Mouse (Mus musculus): ENCODE data around the gene Irak1bp1.
A peak's percentile ranks its signal among the peaks of the same experiment; 100 is the strongest.

The Irak1bp1 gene

GRCm38 (mm10) chr9:82829007-82829689 is at the start of gene Irak1bp1:
Irak1bp1 (plus strand) TSS chr9:82829540.
- DNase-seq: peak in 1 of 2 experiments; percentile 9

- no peak for DNase-seq
These were observed 41.0 kb upstream of the Irak1bp1 start for GRCm38 (mm10) chr9:82788375-82788774.

DNA sequence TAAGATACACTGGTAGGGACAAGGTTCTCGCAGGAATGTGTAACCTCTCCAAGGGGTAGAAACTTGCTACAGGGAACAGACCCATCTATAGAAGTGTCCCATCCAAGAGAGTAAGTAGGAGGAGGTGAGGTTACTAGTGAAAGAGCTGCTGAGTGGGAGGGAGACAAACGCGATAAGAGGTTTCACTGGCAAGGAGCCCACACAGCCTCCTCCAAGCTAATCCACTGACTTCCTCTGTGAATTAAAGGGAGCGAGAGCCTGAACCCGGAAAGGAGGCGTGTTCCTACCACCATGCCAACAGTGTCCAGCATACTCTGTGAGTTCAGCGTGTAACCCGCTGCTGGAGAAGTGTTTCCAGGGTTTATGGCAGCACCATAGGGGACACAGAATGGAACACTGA is 29.0 kb upstream of the Irak1bp1 start:
- DNase-seq: no peak

DNA sequence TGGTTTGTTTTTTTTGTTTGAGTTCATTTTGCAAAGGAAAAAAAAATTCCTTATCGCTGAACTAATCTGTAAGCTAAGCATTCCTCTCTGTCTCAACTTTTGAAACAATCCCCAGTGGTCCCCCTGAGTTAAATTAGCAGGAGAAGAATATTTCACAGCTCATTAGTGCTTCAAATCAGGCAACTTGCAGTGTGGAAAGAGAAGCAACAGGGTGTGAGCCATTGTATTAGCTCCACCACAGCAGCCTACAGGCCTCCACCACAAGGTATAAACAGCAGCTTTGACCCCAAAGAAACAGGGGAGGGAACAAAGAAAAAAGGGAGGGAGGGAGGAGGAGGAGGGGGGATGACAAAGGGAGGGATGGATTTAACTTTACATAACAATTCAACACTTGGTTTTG is 22.2 kb upstream of the Irak1bp1 start:
- no peak for DNase-seq

GRCm38 (mm10) chr9:82807635-82808034 is 21.7 kb upstream of the Irak1bp1 start:
- DNase-seq: no peak

- DNase-seq: no peak
These were observed 17.0 kb upstream of the Irak1bp1 start for GRCm38 (mm10) chr9:82812172-82812963.

- no peak for DNase-seq
These were observed 14.8 kb upstream of the Irak1bp1 start for GRCm38 (mm10) chr9:82814536-82814935.

DNA sequence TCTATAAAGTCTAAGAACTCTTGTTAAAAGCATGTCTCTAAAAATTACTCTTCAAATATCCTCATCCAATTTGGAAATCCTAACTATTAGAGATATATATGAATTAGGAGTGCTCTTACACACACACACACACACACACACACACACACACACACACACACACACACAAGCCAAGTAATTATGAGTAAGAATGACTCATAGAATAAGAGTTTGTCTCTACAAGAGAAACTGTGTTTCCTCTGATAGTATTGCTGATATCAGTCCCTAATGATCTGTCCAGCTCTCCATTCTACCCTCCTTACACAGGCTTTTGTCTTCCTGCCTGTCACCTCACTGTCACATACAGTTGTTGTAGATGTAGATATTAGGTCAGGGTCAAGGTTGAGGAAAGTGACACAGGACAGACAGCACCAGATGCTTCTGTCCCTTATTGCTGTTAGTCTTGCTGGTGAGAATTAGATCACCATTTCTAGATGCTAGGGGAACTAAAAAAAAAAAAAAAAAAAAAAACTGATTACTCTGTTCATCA is 14.0 kb upstream of the Irak1bp1 start:
- no peak for DNase-seq

DNA sequence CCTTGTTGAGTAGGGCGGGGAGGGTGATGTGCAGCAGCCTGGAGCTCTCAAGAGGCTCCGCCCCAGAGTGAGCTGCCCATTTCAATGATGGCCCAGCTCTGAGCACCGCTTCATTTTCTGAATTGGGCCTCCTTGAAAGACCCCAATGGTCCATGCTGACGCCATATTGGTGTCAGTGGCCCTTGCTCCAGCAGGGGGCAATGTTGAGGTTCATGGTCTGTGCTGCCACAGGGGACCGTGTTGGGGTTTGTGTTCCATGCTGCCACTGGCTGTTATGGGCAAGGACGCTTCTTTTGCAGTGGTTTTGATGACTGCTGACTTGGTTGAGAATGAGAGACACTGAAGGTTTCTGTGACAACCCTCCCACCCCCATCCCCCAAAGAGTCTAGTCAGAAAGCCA is 2.9 kb upstream of the Irak1bp1 start:
- no peak for DNase-seq

DNA sequence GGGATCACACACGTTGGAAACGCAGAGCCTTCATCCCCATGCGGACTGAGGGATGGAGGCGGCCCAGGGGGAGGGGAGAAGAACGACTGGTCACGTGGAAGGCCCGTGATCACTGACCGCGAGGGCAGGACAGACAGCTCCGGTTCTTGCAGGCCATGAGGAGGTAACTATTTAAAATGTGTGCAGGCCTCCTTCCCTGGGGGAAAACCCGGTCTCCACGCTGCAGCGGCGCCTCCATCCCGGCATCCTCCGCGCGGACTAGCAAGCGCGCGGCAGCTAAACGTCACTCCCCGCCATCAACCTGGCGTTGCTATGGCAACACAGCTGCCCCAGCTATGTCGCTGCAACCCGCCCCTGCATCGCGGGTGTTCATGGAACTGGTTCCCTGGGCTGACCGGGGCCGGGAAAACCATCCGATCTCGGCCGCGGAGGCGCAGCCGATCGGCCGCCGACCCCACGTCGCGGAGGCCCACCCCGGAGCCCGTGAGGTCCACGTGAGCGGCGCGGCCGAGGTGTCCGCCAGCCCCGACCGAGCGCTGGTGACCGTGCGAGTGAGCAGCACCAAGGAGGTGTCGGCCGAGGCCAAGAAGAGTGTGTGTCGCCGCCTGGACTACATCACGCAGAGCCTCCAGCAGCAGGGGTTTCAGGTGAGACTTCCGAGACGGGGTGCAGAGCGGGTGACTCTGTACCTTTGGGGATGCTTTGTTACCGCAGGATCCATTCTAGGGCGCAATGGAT is 522 bp downstream of the Irak1bp1 start:
- peak; percentile 87 to 88 for DNase-seq

DNA sequence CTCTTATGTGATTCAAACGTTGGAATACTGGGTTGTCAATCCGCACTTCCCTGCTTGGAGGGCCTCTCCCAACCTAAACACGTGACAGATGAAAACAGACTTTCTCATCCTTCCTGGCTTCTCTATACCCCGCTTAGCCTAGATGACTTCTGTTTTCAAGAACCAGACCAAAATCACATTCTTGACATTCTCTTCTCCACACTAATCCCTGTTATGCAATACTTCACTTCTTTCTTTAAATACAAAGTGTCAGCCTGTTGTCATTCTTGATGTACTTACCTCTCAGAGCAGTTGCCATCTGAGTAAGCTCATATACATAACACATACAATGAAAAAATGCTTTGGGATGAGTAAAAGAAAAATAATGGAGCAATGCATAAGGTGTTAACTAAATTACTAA is 2.6 kb downstream of the Irak1bp1 start:
- no peak for DNase-seq

DNA sequence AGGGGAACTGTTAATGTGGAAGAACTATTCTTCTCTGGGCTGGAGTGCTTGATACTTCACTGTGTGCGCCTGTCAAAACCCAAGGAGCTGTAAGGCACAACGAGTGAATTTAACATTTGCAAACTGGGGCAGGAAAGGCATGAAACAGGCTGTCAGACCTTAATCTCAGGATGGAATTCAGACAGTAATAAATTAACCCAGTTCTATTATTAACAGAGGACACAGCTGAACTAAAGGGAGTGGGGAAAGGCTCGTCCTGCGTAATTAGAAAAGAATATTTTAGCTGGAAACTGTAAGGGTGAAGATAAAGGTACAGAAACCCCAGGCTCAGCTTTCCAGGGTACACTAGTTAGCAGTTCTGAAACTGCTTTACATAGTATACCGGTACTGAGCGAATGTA is 6.6 kb downstream of the Irak1bp1 start:
- no peak for DNase-seq

DNA sequence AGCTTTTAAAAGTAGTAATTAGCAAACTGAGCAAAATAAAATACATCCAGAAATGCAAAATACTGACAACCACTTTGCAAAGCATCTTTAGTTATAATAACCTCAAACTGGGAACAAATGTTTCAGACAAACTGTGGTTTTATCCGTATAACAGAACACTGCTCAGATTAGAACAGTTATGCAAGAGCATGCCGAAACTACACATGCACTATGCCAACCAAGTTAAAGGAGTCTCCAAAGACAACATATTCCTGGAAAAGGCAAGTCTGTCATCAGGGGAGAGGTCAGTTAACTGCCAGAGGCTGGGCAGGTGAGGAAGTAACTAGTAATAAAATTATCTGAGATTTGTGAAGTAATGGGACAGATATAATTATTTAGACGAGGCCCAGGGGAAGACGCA is 13.3 kb downstream of the Irak1bp1 start:
- no peak for DNase-seq

DNA sequence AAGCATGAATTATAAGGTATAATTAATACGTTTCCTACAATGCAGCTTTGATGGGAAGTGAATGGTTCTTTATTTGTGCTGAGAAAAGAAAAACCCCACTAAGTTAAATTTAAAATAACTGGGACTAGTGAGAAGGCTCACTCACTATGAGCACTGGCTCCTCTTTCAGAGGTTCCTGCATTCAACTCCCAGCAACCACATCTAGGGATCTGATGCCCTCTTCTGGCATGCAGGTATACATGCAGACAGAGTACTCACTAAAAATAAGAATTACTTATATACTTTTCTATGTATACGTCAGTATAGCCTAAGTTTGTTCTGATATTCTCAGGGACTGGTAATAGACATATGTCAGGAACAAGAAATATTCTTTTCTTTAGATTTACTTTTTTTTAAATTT is 24.7 kb downstream of the Irak1bp1 start:
- no peak for DNase-seq

- DNase-seq: no peak
These were observed 25.8 kb downstream of the Irak1bp1 start for GRCm38 (mm10) chr9:82854973-82855614.

DNA sequence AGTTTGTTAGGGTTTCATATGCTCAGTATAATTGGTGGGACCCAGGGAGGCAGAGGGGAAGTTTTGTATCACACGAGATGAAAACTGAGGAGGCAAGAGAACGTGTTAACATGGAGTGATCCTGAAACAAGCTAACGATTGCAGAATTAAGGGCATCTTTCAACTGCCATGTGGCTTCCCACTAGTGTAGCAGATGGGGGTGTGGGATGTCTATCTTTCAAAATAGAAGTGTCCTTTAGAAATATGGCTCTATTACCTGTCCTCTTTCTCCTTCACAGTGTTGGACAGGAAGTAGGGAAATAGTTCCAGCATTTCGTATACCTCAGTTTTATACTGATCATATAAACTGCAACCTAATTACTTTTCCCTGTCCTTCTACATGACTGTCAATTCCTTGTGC is 26.9 kb downstream of the Irak1bp1 start:
- DNase-seq: no peak

GRCm38 (mm10) chr9:82860805-82861204 is 31.5 kb downstream of the Irak1bp1 start:
- DNase-seq: no peak

DNA sequence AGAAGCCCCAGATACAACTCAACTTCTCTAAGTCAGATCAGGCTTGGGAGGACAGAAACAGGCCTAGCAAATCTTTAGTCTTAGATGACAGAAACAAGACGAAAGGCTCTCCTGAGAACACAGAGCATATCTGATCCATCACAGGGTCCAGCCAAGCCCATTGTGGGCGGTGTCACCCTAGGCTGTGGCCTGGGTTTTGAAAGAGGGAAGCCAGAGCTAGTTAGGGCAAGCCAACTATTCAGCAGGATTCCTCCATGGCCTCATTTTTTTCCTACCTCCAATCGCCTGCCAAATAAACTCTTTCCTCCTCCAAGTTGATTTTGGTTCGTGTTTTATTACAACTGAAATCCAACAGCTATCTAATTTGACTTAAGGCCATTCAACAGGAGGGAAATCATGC is 32.0 kb downstream of the Irak1bp1 start:
- DNase-seq: no peak

DNA sequence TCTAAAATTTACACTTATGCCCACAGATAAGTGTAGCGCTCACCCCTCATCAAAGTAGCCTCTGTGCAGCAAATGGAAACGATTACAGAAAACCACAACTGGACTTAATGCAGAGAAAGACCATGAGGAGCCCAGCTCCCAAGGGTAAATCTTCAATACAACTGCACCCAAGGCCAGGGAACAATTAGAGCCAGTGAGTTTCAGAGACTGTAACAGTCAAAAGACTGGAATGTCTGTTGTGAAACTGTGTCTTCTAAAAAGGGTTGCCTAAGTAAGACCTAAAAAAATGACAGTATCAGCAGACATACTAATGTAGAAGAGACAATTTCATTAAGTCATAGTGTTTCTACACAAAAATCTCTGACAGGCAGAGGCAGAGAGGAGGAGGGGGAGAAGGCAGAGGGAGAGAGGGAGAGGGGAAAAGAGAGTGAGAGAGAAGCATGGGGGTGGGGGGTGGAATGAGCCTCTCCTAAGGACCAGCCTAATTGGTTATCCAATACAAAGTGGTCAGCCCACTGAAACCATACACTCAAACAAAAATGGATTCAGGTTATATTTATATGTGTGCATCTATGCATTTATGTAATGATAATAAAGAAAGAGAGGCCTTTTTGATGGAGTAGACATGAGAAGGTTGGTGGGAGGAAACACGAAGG is 32.6 kb downstream of the Irak1bp1 start:
- no peak for DNase-seq

- DNase-seq: no peak
These were observed 36.8 kb downstream of the Irak1bp1 start for GRCm38 (mm10) chr9:82866121-82866520.

DNA sequence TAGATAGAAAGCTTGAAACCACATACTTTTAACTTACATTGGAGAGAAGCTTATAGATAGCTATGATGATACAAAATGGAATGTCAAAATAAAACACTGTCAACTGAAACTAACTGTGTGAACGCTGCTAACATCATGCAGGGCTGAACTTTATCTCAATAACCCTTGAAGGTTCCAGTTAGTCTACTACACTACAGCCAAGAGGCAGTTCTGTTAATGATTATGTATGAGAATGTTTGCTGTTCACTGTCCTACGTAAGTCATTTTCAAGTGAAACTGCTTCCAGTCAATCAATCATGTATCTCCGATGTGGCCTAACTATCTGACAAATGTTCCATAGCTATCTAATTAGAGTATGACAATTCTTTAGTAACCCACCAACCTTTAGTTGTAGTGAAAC is 38.4 kb downstream of the Irak1bp1 start:
- DNase-seq: no peak

DNA sequence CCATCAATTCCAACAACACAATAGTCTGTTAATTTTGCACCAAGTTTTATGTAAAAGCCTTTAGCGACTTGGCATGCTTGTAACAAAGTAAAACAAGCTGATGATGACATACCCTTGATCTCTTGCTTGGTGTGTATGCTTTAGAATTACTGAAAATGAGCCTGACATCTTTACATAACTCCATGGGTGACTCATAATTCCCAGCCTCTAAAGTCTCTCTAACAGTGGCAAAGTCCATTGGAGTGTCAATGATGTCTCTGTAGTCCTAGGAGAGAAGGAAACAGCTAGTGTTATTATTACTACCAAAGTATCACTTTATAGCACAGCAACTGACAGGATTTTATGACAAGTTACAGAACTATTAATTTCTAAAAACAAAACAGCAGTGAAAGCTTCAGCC is 47.7 kb downstream of the Irak1bp1 start:
- no peak for DNase-seq
